Mouse (Mus musculus) midbrain, embryonic 14.5 days (tissue): ENCODE measurements around the gene Uhrf1bp1l. TPM values are rescaled to one million over a fixed set of nuclear protein-coding genes. Genes with fewer than 3 reads are reported as not detected.

Source experiments
- ATAC-seq: fragments of 200-750 bp; cut with Nextera tagmentation; 2 replicates; pipeline ENCODE4 v1.8.0; 2017; ENCODE audit warnings: moderate number of reproducible peaks, moderate library complexity; ENCODE audit not compliant: low FRiP score, low TSS enrichment
- DNase-seq: peaks from one replicate; pipeline ENCODE4 v3.0.0-alpha.2; 2015
- H3K27ac ChIP-seq: fragments of 300-500 bp; sonication (generic); replicated peaks from 2 replicates; pipeline ENCODE4 v1.5.1; 2014; ENCODE audit warnings: mild to moderate bottlenecking, low read depth, low read length, moderate library complexity
- H3K27me3 ChIP-seq: fragments of 300-500 bp; sonication (generic); 2 replicates; pipeline ENCODE4 v1.6.1; 2014; ENCODE audit warnings: low read length, control low read depth, mixed read lengths; ENCODE audit not compliant: control insufficient read depth, insufficient read depth
- H3K36me3 ChIP-seq: fragments of 300-500 bp; sonication (generic); 2 replicates; pipeline ENCODE4 v1.6.1; 2014; ENCODE audit warnings: low read length, control low read depth; ENCODE audit not compliant: control insufficient read depth, insufficient read depth
- H3K4me1 ChIP-seq: fragments of 300-500 bp; sonication (generic); 2 replicates; pipeline ENCODE4 v1.6.1; 2014; ENCODE audit warnings: mild to moderate bottlenecking, antibody characterized with exemption, low read length, control low read depth; ENCODE audit not compliant: control insufficient read depth, insufficient read depth
- H3K4me2 ChIP-seq: fragments of 300-500 bp; sonication (generic); 2 replicates; pipeline ENCODE4 v1.6.1; 2014; ENCODE audit warnings: mild to moderate bottlenecking, low read length, moderate library complexity
- H3K4me3 ChIP-seq: fragments of 300-500 bp; sonication (generic); replicated peaks from 2 replicates; pipeline ENCODE4 v1.5.1; 2014; ENCODE audit warnings: low read depth, low read length
- H3K9ac ChIP-seq: fragments of 300-500 bp; sonication (generic); replicated peaks from 2 replicates; pipeline ENCODE4 v1.6.1; 2014; ENCODE audit warnings: mild to moderate bottlenecking, low read length, moderate library complexity
- H3K9me3 ChIP-seq: fragments of 300-500 bp; sonication (generic); 2 replicates; pipeline ENCODE4 v1.6.1; 2016; ENCODE audit warnings: low read length, control low read depth, mixed read lengths; ENCODE audit not compliant: control insufficient read depth
- WGBS: fragments of 180-500 bp; shearing (Covaris S2); extraction: QIAGEN DNeasy Blood & Tissue Kit; methylation state at CpG from one replicate; pipeline ENCODE4 v1.1.7; 2014; 5-methylcytosine and 5-hydroxymethylcytosine counted together
- polyA plus RNA-seq: library from polyadenylated mRNA; unstranded; fragments of >200 nt; fragmentation: Nextera tagmentation; extraction: Ambion mirVana; gene quantifications from 2 replicates; pipeline ENCODE4 v1.2.1, GENCODE M21; 2014

Uhrf1bp1l gene
- polyA plus RNA-seq, 1 experiment from 2014 or later: 37.9 TPM

DNA sequence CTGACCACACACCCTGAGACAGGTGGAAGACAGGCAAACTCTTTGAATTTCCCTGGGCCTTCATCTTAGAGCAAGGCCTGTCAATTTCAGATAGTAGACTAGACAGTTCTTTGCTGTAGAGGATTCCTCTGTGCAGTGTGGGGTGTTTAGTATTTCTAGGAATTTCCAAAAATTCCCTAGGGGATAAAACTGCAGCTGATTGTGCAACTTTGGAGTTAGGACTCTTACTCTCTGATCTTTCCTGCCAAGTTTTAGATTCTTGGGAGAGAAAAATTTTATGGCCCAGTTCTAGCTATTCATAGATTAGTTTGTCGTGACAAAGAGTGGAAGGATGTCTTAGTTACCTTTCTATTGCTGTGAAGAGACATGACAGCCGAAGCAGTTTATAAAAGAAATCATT is 3.8 kb downstream of the Uhrf1bp1l start:
- Histone ChIP-seq H3K9ac (no peak overlapping the region), H3K27ac (no peak overlapping the region), H3K4me2 (no peak overlapping the region), H3K4me1 (peaks cover 5% of the 10 kb centered on the region; the same call in 1 of the 2 replicates), H3K9me3 (no peaks in the 10 kb centered on the region), H3K4me3 (no peak overlapping the region), H3K36me3 (no peaks in the 10 kb centered on the region), H3K27me3 (no peaks in the 10 kb centered on the region)
- 87% methylated on average over 2 of the region's 2 CpGs for WGBS
- DNase-seq: no peak
- no peak for ATAC-seq

- 92% methylated on average over 5 of the region's 5 CpGs for WGBS
- Histone ChIP-seq H3K27me3 (no peaks in the 10 kb centered on the region), H3K27ac (no peak overlapping the region), H3K4me2 (no peak overlapping the region), H3K9me3 (no peaks in the 10 kb centered on the region), H3K4me3 (no peak overlapping the region), H3K9ac (no peak overlapping the region), H3K4me1 (peaks cover 5% of the 10 kb centered on the region; the same call in 1 of the 2 replicates), H3K36me3 (no peaks in the 10 kb centered on the region)
- DNase-seq (no peak), ATAC-seq (no peak)
Observed at GRCm38 (mm10) chr10:89751069-89751468, 6.3 kb downstream of the Uhrf1bp1l start.

DNA sequence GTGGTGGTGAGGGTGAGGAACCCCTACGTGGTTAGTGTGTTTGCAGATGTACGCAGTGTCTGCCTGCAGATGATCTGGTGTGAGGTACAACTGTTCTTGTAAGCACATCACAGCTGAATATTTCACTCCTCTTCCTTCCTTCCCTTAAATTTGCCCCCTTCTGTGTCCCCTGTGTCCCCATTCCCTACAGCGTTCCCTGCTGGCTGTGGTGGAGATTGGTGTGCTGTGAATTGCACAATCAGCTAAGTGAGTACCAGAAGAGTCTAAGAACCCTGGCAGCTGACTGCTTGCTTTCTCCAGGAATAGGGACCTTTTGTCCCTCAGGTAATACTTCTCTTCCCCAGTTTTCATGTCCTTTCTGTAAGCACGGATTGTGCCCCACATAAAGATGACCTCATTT is 10.4 kb downstream of the Uhrf1bp1l start:
- no peaks in the 10 kb centered on the region for H3K36me3 ChIP-seq
- no peak overlapping the region for H3K4me2 ChIP-seq
- H3K4me1 ChIP-seq: no peaks in the 10 kb centered on the region
- no peak overlapping the region for H3K9ac ChIP-seq
- no peak for DNase-seq
- ATAC-seq: no peak
- no peaks in the 10 kb centered on the region for H3K9me3 ChIP-seq
- no peak overlapping the region for H3K4me3 ChIP-seq
- no peaks in the 10 kb centered on the region for H3K27me3 ChIP-seq
- WGBS: 94% methylated on average over 4 of the region's 4 CpGs
- no peak overlapping the region for H3K27ac ChIP-seq

- DNase-seq (no peak), ATAC-seq (no peak)
- H3K4me1 ChIP-seq: no peaks in the 10 kb centered on the region
- H3K27ac ChIP-seq: no peak overlapping the region
- H3K27me3 ChIP-seq: no peaks in the 10 kb centered on the region
- no peak overlapping the region for H3K4me2 ChIP-seq
- no peaks in the 10 kb centered on the region for H3K36me3 ChIP-seq
- 91% methylated on average over 5 of the region's 5 CpGs for WGBS
- no peaks in the 10 kb centered on the region for H3K9me3 ChIP-seq
- H3K4me3 ChIP-seq: no peak overlapping the region
- no peak overlapping the region for H3K9ac ChIP-seq
Observed at GRCm38 (mm10) chr10:89760772-89761171, 16.0 kb downstream of the Uhrf1bp1l start.

DNA sequence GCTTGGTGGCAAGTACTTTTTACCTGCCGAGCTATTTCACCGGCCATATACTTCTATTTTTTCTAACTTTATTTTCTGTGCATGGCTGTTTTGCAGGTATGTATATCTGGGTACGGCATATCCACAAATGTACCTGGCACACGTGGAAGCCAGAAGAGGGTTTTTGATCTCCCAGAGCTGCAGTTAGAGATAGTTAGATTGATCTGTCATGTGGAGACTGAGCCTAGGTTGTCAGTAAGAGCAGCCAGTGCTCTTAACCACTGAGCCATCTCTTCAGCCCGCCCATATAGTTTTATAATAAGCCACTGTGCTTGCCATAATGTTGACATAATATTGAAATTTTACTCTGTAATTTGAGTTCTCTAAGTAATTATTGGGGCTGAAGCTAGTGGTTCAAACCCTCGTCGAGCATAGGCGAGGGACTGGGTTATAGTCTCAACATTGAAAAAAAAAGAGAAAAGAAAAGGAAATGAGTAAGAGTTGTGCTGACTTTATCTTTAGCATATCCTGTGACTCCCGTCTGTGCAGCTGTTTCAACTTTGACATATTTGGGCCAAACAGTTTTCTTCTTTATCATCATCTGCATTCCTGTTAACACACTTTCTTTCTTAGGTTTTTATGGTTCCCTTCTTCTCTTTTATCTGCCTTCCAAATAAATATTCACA is 19.8 kb downstream of the Uhrf1bp1l start:
- Histone ChIP-seq H3K4me3 (no peak overlapping the region), H3K4me2 (no peak overlapping the region), H3K9ac (no peak overlapping the region), H3K27ac (no peak overlapping the region), H3K36me3 (no peaks in the 10 kb centered on the region), H3K27me3 (no peaks in the 10 kb centered on the region), H3K4me1 (no peaks in the 10 kb centered on the region), H3K9me3 (no peaks in the 10 kb centered on the region)
- DNase-seq: no peak
- ATAC-seq: no peak
- WGBS: 93% methylated on average over 9 of the region's 9 CpGs

DNA sequence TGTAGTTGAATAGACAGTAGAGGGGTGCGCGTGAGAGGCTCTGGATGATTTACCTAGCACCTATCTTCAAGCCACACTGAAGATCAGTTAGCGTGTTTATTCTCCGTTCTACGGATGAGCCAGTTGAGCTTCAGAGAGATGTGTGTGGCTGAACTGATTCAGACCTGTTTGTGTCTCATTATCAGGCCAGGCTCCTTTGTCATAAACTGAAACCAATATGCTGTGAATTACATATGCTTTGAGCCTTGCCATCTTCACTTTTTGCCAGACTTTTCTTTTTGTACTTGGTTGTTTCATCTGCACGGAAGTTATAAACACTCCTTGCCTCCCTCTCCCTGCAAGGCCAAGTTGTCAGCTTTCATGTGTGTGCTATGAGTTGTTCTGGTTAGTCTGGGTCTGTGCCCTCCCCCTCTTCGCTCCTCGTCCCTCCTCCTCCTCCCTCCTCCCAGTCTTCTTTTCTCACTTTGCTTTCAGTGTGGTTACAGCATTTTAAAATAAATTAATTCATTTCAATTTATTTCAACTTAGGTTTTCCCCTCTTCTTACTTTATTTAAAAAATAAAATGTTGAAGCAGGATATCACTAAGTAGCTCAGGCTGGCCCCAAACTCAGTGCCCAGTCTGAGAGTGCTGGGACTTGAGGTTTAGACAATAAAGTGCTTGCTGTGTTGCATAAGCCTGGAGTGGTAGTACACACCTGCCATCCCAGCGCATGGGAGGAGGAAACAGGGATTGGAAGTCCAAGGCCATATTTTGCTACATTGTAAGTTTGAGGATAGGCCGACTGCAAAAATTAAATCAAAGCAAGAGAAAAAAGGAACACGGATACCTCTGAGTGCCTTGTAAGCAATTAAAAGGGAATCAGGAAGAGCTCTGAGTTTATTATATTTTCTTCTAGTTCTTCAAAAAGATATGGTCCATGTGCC is 21.3 kb downstream of the Uhrf1bp1l start:
- Histone ChIP-seq H3K4me3 (no peak overlapping the region), H3K27me3 (no peaks in the 10 kb centered on the region), H3K27ac (no peak overlapping the region), H3K4me2 (no peak overlapping the region), H3K9ac (no peak overlapping the region), H3K36me3 (no peaks in the 10 kb centered on the region), H3K9me3 (no peaks in the 10 kb centered on the region), H3K4me1 (no peaks in the 10 kb centered on the region)
- WGBS: 96% methylated on average over 11 of the region's 11 CpGs
- no peak for DNase-seq
- no peak for ATAC-seq

DNA sequence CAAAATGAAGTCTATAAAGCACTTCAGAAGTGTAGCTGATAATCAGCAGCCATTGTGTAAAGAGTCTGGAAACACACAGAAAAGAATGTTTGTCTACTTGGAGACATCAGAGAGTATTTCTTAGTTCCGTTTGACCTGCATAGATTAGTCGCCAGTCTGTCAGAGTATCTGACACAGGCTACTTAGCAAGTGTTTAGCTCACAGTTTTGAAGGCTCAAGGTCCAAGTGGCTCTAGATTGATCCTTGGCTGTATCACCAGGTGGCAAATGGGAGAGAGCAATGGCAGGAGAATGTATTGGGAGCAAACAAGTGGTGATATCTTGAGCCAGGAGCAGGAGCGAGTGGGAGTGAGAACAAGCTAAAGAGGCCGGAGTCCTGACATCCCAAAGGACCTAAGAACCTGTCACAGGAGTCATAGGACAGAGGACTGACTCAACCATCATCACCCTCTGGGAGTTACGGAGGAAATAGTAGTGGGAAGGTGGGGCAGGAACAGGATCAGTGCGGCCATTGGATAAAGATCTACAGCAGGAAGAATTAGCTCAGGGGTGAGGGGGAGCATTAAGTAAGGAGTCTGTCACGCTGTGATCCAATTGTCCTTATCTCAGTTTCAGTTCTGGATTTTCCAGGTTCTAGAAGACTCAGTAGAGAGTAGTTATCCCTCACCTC is 23.7 kb downstream of the Uhrf1bp1l start:
- H3K9me3 ChIP-seq: no peaks in the 10 kb centered on the region
- H3K27me3 ChIP-seq: no peaks in the 10 kb centered on the region
- no peak overlapping the region for H3K27ac ChIP-seq
- ATAC-seq: no peak
- H3K4me1 ChIP-seq: no peaks in the 10 kb centered on the region
- no peaks in the 10 kb centered on the region for H3K36me3 ChIP-seq
- H3K9ac ChIP-seq: no peak overlapping the region
- no peak overlapping the region for H3K4me3 ChIP-seq
- DNase-seq: no peak
- WGBS: 90% methylated on average over 7 of the region's 7 CpGs
- no peak overlapping the region for H3K4me2 ChIP-seq

- ATAC-seq: no peak
- no peak for DNase-seq
- H3K4me2 ChIP-seq: no peak overlapping the region
- no peak overlapping the region for H3K9ac ChIP-seq
- H3K27ac ChIP-seq: no peak overlapping the region
- WGBS: 91% methylated on average over 4 of the region's 4 CpGs
- H3K27me3 ChIP-seq: no peaks in the 10 kb centered on the region
- no peaks in the 10 kb centered on the region for H3K9me3 ChIP-seq
- H3K4me3 ChIP-seq: no peak overlapping the region
- H3K36me3 ChIP-seq: no peaks in the 10 kb centered on the region
- H3K4me1 ChIP-seq: no peaks in the 10 kb centered on the region
Observed at GRCm38 (mm10) chr10:89769096-89769495, 24.3 kb downstream of the Uhrf1bp1l start.
